Mouse (Mus musculus): ENCODE data around the gene Coro6. TPM values are rescaled to one million over a fixed set of nuclear protein-coding genes. Genes with fewer than 3 reads are reported as not detected.

The Coro6 gene
- 0.06 TPM in 1 of 2 replicates, not detected in the other for polyA plus RNA-seq (2014; fragmentation: Nextera tagmentation; extraction: Ambion mirVana)

DNA sequence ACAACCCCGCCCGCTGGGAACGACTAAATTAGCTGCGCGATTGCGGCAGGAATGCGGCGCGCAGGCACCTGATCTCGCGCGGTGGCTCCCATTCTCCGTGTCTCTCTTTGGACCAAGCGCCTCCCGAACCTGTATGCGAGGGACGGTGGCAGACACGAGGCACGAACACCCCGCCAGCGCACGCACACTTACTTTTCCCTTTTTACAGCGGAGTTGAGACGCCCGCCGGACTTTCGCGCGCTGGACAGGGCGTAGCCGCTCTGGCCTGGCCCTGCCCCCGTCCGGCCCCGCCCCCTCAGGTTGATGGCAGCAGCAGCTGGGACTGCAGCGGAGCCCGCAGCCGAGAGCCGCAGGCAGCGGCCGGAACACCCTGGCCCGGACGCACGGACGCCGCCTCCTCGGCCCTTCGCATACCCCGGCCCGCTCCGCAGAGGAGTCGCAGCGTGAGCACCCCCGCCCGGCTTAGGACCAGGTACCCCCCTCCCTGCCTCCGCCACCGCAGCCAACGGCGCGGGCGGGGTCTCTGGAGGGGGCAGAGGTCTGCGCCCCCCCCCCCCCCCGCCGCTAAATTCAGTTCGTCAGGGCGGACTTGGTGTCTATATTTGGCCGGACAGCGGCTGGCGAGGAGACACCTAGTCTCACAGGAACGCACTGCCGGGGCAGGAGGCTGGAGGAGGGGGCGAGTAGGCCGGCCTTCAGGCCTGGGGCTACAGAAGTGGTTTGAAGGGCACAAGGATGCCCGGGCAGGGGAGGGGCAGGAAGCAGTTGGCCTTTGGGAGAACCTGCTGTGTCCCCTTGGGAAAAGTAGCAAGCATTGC, at the start of gene Coro6:
Gene Coro6, plus strand, starts transcription at position 129 of the 818 bp plus-strand sequence.
- Histone ChIP-seq H3K9me3 (replicated peaks; ENCODE audit: control insufficient read depth, low read length) (no peaks in the 10 kb centered on the region), H3K27me3 (replicated peaks; ENCODE audit: control insufficient read depth, insufficient read depth, low read length) (peaks cover 30% of the 10 kb centered on the region), H3K9ac (ENCODE audit: low read length) (peak within 1 kb of the TSS; percentile 66), H3K4me3 (ENCODE audit: low read depth, low read length) (peak within 1 kb of the TSS; percentile 46), H3K4me1 (ENCODE audit: control insufficient read depth, insufficient read depth, low read length) (peaks cover 11% of the 10 kb centered on the region), H3K4me2 (ENCODE audit: low read length) (peak within 1 kb of the TSS; percentile 99), H3K27ac (ENCODE audit: low read depth, low read length) (no peak within 1 kb of the TSS), H3K36me3 (ENCODE audit: control insufficient read depth, insufficient read depth, low read length) (0 out of 2 replicates have a peak, but pooled peaks cover 3% of the 10 kb centered on the region)
- WGBS = under 1% methylated on average over 60 of the region's 73 CpGs
- DNase-seq (ENCODE audit: low spot score) = peak; percentile 37
- peak; percentile 74 for ATAC-seq

- H3K27ac ChIP-seq (ENCODE audit: low read depth, low read length) = no peak overlapping the region
- H3K9me3 ChIP-seq (replicated peaks; ENCODE audit: control insufficient read depth, low read length) = no peaks in the 10 kb centered on the region
- no peaks in the 10 kb centered on the region for H3K36me3 ChIP-seq (ENCODE audit: control insufficient read depth, insufficient read depth, low read length)
- H3K4me2 ChIP-seq (ENCODE audit: low read length) = no peak overlapping the region
- no peaks in the 10 kb centered on the region for H3K27me3 ChIP-seq (replicated peaks; ENCODE audit: control insufficient read depth, insufficient read depth, low read length)
- no peak overlapping the region for H3K9ac ChIP-seq (ENCODE audit: low read length)
- DNase-seq (ENCODE audit: low spot score) (no peak), ATAC-seq (no peak)
- no peaks in the 10 kb centered on the region for H3K4me1 ChIP-seq (ENCODE audit: control insufficient read depth, insufficient read depth, low read length)
- no peak overlapping the region for H3K4me3 ChIP-seq (ENCODE audit: low read depth, low read length)
- WGBS = 91% methylated on average over 2 of the region's 2 CpGs
These were observed 47.9 kb upstream of the Coro6 start for GRCm38 (mm10) chr11:77414141-77414839.

DNA sequence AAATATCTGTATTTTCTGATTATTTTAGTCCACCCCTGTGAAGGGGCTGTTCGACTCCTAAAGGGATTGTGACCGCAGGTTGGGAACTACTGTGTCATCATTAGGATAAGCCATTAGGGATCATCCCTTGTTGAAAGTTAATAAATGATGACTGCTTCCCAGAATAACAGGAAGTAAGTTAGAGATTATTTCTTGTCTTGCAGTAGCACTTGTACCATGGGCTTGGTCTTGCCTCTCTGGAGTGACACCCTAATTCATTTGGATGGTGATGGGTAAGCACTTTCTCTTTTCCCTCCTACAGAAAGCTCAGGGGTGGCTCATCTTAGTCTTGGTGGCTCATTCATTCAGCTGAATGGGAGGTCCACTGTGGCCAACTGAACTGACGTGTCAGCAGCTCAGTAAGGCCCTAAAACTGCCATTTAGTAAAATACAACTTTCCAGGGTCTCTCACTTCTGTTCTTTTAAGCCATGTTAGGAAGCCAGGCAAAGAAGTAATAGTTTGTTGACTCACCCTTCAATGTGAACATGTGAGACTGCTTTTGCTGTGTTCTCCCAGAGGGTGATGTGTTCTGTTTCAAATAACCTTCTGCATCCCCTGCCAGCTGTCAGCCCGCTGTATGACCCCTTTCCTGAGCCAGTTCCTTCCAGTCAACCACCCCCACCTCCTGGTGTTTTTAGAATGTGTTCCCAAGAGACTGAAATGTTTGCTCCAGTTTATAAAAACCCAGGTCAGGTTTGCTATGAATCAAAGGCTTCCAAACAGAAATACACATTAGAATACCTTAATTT, 45.8 kb upstream of the Coro6 start:
- no peak for ATAC-seq
- WGBS = 78% methylated on average over 4 of the region's 4 CpGs

GRCm38 (mm10) chr11:77418021-77418420, 44.2 kb upstream of the Coro6 start:
- no peak overlapping the region for H3K27ac ChIP-seq (ENCODE audit: low read depth, low read length)
- H3K36me3 ChIP-seq (ENCODE audit: control insufficient read depth, insufficient read depth, low read length) = 0 out of 2 replicates have a peak, but pooled peaks cover 6% of the 10 kb centered on the region
- no peaks in the 10 kb centered on the region for H3K9me3 ChIP-seq (replicated peaks; ENCODE audit: control insufficient read depth, low read length)
- DNase-seq (ENCODE audit: low spot score) (no peak), ATAC-seq (no peak)
- H3K4me2 ChIP-seq (ENCODE audit: low read length) = no peak overlapping the region
- H3K4me3 ChIP-seq (ENCODE audit: low read depth, low read length) = no peak overlapping the region
- WGBS = 95% methylated on average over 4 of the region's 4 CpGs
- no peaks in the 10 kb centered on the region for H3K4me1 ChIP-seq (ENCODE audit: control insufficient read depth, insufficient read depth, low read length)
- no peak overlapping the region for H3K9ac ChIP-seq (ENCODE audit: low read length)
- H3K27me3 ChIP-seq (replicated peaks; ENCODE audit: control insufficient read depth, insufficient read depth, low read length) = no peaks in the 10 kb centered on the region

More for the DNA sequence above, 45.8 kb upstream of the Coro6 start:
- Histone ChIP-seq H3K36me3 (ENCODE audit: control insufficient read depth, insufficient read depth, low read length) (0 out of 2 replicates have a peak, but pooled peaks cover 3% of the 10 kb centered on the region), H3K4me3 (ENCODE audit: low read depth, low read length) (no peak overlapping the region), H3K4me1 (ENCODE audit: control insufficient read depth, insufficient read depth, low read length) (no peaks in the 10 kb centered on the region), H3K9ac (ENCODE audit: low read length) (no peak overlapping the region), H3K27me3 (replicated peaks; ENCODE audit: control insufficient read depth, insufficient read depth, low read length) (no peaks in the 10 kb centered on the region), H3K27ac (ENCODE audit: low read depth, low read length) (no peak overlapping the region), H3K9me3 (replicated peaks; ENCODE audit: control insufficient read depth, low read length) (no peaks in the 10 kb centered on the region), H3K4me2 (ENCODE audit: low read length) (no peak overlapping the region)
- no peak for DNase-seq (ENCODE audit: low spot score)

DNA sequence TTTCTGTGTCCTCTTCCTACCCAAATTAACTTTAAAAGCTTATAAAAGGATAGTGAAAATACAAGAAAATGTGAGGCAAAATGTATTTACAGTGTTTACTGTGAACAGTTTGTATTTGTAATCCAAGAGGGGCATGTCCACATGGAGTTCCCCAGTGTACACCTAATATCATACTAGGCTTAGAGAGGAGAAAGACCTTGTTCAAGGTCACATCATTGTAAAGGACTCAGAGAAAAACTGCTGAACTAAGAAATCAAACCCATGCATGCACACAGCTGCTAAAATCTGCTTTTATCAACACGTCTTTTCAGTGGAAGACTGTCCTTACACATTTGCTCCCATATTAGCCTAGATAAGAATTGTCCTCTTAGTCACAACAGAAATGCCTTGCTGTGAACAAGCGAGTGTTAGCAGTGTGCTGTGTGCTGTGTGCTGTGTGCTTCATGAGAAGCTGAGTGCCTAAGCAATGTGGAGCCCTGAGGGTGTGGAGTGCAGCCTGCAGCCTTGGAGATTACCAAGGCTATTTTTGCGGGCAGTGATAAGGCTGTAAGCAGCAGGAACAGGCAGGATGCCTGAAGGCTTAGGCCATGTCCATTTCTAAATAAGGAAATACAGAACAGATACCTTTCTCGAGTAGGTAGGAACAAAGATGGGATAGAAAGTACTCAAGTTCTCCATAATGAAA, 38.9 kb upstream of the Coro6 start:
- Histone ChIP-seq H3K4me2 (ENCODE audit: low read length) (no peak overlapping the region), H3K4me1 (ENCODE audit: control insufficient read depth, insufficient read depth, low read length) (no peaks in the 10 kb centered on the region), H3K9me3 (replicated peaks; ENCODE audit: control insufficient read depth, low read length) (no peaks in the 10 kb centered on the region), H3K36me3 (ENCODE audit: control insufficient read depth, insufficient read depth, low read length) (peaks cover 23% of the 10 kb centered on the region; the same call in 1 of the 2 replicates), H3K27ac (ENCODE audit: low read depth, low read length) (no peak overlapping the region), H3K27me3 (replicated peaks; ENCODE audit: control insufficient read depth, insufficient read depth, low read length) (no peaks in the 10 kb centered on the region), H3K9ac (ENCODE audit: low read length) (no peak overlapping the region), H3K4me3 (ENCODE audit: low read depth, low read length) (no peak overlapping the region)
- ATAC-seq (no peak), DNase-seq (ENCODE audit: low spot score) (no peak)
- 87% methylated on average over 4 of the region's 4 CpGs for WGBS

DNA sequence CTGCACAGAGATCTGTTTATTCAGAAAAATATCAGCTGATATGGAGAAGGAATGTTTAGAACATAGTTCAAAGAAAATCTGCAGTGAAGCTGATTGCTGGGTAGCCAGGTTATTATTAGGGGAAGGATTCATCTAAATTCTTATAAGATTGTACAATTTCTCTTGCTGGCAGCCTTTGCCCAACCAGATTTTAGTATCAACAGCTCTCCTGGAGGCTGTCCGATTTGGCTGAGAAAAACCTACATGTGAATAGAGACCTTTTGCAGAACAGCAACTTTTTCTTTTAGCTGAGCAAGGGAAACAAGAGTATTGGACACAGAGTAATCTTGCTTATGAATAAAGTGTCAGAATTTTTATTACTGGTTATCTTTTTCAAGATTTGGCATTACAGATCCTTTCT, 33.8 kb upstream of the Coro6 start:
- H3K9me3 ChIP-seq (replicated peaks; ENCODE audit: control insufficient read depth, low read length) = no peaks in the 10 kb centered on the region
- DNase-seq (ENCODE audit: low spot score) = no peak
- peaks cover 16% of the 10 kb centered on the region; the same call in 1 of the 2 replicates for H3K36me3 ChIP-seq (ENCODE audit: control insufficient read depth, insufficient read depth, low read length)
- H3K4me1 ChIP-seq (ENCODE audit: control insufficient read depth, insufficient read depth, low read length) = no peaks in the 10 kb centered on the region
- ATAC-seq = no peak
- H3K4me3 ChIP-seq (ENCODE audit: low read depth, low read length) = no peak overlapping the region
- no peak overlapping the region for H3K4me2 ChIP-seq (ENCODE audit: low read length)
- 88% methylated on average over 1 of the region's 1 CpGs for WGBS
- H3K27me3 ChIP-seq (replicated peaks; ENCODE audit: control insufficient read depth, insufficient read depth, low read length) = no peaks in the 10 kb centered on the region
- no peak overlapping the region for H3K9ac ChIP-seq (ENCODE audit: low read length)
- H3K27ac ChIP-seq (ENCODE audit: low read depth, low read length) = no peak overlapping the region

GRCm38 (mm10) chr11:77437026-77437425, 25.2 kb upstream of the Coro6 start:
- no peak overlapping the region for H3K4me3 ChIP-seq (ENCODE audit: low read depth, low read length)
- no peak overlapping the region for H3K27ac ChIP-seq (ENCODE audit: low read depth, low read length)
- H3K36me3 ChIP-seq (ENCODE audit: control insufficient read depth, insufficient read depth, low read length) = peaks cover 33% of the 10 kb centered on the region
- H3K9me3 ChIP-seq (replicated peaks; ENCODE audit: control insufficient read depth, low read length) = no peaks in the 10 kb centered on the region
- H3K27me3 ChIP-seq (replicated peaks; ENCODE audit: control insufficient read depth, insufficient read depth, low read length) = no peaks in the 10 kb centered on the region
- no peaks in the 10 kb centered on the region for H3K4me1 ChIP-seq (ENCODE audit: control insufficient read depth, insufficient read depth, low read length)
- H3K4me2 ChIP-seq (ENCODE audit: low read length) = no peak overlapping the region
- no peak for ATAC-seq
- DNase-seq (ENCODE audit: low spot score) = no peak
- 94% methylated on average over 2 of the region's 2 CpGs for WGBS
- H3K9ac ChIP-seq (ENCODE audit: low read length) = no peak overlapping the region

DNA sequence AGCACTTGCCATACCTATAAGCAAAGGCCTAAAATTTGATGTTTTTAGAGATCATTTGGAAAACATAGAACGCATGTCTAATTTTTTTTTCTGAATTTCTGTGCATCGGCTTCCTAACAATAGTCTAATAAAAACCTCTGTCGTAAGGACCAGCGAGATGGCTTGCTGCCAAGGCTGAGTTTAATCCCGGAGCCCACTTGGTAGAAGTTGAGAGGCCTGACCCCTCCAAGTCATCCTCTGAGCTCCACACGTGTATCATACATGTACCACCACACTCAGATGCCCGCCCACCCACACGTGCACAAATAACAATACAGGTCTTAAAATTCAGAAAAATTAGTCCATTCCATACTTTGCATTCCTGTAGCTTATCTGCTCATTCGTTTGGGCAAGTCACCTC, 22.1 kb upstream of the Coro6 start:
- WGBS = 85% methylated on average over 9 of the region's 9 CpGs
- peaks cover 40% of the 10 kb centered on the region for H3K36me3 ChIP-seq (ENCODE audit: control insufficient read depth, insufficient read depth, low read length)
- no peak for ATAC-seq

More for the DNA sequence above, 22.1 kb upstream of the Coro6 start:
- Histone ChIP-seq H3K27me3 (replicated peaks; ENCODE audit: control insufficient read depth, insufficient read depth, low read length) (no peaks in the 10 kb centered on the region), H3K9me3 (replicated peaks; ENCODE audit: control insufficient read depth, low read length) (no peaks in the 10 kb centered on the region), H3K4me2 (ENCODE audit: low read length) (no peak overlapping the region), H3K4me3 (ENCODE audit: low read depth, low read length) (no peak overlapping the region), H3K27ac (ENCODE audit: low read depth, low read length) (no peak overlapping the region), H3K4me1 (ENCODE audit: control insufficient read depth, insufficient read depth, low read length) (no peaks in the 10 kb centered on the region), H3K9ac (ENCODE audit: low read length) (no peak overlapping the region)
- no peak for DNase-seq (ENCODE audit: low spot score)
